Mouse (Mus musculus) embryo, embryonic 11 days (tissue): Measurements from ENCODE around the gene Uaca.
A peak's percentile ranks its signal among the peaks of the same experiment; 100 is the strongest.

Experiments used
- DNase-seq: peaks from one replicate; pipeline ENCODE4 v3.0.0-alpha.2; 2015

Uaca gene

DNA sequence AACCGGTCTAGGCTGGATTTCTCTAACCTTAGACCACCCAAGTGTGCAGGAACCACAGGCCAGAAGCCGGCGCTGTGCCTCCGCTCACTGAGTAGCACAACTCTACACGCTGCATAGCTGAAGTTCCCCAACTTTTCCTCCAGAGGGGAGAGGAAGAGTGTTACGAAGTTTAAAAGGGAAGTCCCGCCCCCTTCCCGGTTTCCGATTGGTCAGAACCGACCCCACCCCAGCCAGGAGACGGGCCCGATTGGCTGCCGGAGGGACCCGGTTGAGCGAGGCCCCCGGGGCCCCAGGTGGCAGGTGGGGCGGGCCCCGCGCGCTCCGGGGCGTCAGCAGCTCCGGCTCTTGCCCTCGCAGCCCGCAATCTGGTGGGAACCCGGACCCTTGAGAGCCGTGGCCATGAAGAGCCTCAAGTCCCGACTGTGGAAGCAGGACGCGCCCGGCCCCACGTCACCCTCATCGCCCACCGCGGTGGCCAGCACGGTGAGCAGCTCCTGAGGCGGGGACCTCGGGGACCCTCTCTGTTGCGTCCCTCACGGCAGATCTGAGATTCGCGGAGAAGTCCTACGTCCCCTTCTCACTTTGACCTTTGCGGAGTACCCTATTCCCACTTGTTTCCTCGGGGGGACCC lies at the start of gene Uaca:
Uaca (plus strand) TSS at position 333 of the 631 bp plus-strand sequence.
- DNase-seq, result peak; percentile 96

- no peak for DNase-seq
Observed at GRCm38 (mm10) chr9:60744971-60745370, 49.4 kb upstream of the Uaca start.

GRCm38 (mm10) chr9:60746561-60746960 lies 47.8 kb upstream of the Uaca start:
- no peak for DNase-seq

DNA sequence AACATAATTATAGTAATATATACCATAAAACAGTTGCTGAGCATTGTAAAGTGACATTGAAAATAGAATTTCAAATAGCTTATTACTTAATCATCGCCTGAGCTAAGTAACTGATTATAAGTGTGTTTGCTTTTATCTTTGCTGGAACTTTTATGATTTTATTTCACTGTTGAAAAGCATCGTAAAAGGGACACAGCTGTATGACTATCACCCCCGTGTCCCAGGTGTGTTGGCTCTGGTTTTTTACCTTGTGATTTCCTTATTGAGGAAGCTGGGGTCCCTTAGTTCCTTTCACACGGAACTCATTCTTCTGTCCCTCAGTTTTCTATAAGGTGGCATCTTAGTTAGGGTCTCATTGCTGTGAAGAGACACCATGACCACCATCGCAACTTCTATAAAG lies 46.7 kb upstream of the Uaca start:
- DNase-seq, result no peak

GRCm38 (mm10) chr9:60748191-60748590 lies 46.2 kb upstream of the Uaca start:
- no peak for DNase-seq

DNA sequence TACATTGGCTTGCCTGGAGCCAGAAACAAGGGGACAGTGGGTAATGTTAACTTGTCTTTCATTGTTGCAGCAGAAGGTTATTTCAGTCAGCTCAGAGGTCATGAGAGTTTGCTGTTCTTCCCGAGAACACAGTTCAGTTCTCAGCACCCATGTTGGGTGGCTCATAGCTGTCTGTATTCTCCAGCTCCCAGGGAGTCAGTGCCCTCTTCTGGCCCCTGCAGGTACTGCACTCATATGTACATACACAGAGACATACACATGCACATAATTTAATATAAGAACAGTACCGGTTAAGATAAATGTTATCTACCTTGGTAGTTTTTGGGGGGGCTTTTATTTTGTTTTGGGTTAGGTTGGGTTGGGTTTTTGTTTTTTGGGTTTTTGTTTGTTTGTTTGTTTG lies 45.2 kb upstream of the Uaca start:
- DNase-seq, result no peak

GRCm38 (mm10) chr9:60751098-60751497 lies 43.2 kb upstream of the Uaca start:
- no peak for DNase-seq

GRCm38 (mm10) chr9:60751971-60752370 lies 42.4 kb upstream of the Uaca start:
- DNase-seq, result no peak

- no peak for DNase-seq
Observed at GRCm38 (mm10) chr9:60752636-60753035, 41.7 kb upstream of the Uaca start.

DNA sequence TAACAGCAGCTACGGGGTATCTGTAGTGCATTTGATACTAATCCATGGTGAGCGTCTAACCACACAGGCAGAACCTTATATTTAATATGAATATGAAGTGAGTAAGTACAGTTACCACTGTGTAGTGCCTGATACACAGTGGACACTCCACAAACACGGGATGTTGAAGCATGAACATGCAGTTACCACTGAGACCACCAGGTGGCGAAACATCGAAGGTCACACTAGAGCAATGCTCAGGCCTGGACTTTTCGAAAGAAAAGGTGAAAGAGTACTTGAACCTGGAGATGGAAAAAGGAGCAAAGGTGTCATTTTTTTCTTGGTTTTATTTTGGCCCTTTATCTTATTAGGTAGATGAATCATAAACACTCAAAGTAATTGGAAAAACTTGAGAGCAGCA lies 38.1 kb upstream of the Uaca start:
- DNase-seq, result peak; percentile 74

GRCm38 (mm10) chr9:60756866-60757740 lies 37.2 kb upstream of the Uaca start:
- no peak for DNase-seq

DNA sequence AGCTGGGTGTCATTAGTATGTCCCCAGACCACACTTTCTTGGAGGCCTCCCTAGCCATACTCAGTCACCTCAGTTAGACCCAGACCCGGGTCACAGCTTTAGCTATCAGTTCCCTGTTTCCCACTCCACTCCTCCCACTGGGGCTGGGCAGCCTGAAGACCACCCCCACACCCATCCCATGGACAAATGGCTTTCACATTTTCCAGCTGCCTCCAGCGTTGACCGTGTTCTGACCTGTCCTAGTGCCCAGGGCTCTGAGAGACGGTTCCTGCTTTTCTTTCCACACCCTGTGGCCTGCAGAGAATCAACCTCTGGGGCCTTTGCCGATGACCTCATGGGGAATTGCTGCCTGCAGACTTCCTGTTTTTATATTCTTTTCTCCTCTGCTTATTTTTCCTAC lies 36.5 kb upstream of the Uaca start:
- peak; percentile 57 for DNase-seq

DNA sequence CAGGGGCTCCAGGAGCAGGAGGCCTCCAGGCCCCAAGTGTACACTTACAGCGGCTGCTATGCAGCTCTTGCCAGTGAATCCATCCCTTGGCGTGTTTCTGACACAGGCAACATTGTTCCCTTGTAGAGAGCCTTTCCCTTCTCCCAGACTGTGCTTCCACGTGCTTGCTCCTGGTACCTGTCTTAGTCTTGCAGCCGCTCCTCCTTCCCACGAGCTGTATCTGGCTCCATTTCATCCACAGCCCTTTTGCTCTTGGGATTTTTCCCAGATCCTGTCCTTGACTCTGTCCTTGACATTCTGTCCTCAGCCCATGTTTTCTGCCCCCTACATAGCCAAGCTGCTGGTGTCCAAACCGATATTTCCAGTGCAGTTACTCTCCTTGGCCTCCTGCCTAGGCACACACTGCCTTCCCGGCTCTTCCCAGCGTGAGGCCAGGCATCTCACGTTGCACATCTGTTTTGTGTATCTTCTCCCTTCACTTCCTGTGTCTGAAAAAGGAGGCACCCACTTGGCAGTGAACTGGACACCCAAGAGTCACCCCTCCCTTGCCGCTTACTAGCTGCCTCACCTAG lies 34.8 kb upstream of the Uaca start:
- DNase-seq, result no peak

DNA sequence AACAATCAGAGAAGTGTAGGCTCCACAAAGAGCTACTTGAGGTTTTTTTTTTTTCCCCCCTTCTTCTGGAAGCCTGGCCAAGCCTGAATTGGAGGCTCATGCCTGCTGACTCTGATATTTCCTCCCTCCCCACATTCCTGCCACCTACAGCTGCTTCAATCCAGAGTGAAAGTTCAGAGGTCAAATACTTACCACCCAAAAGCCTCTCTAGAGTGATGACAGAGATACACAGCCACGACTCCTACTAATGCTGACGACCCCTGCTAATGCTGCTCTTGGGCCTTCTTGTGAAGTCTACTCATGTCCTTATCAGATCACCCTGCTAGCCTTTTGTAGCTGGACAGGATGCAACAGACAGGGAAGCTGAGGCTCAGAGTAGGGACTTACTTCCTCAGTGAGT lies 29.2 kb upstream of the Uaca start:
- peak; percentile 35 for DNase-seq

DNA sequence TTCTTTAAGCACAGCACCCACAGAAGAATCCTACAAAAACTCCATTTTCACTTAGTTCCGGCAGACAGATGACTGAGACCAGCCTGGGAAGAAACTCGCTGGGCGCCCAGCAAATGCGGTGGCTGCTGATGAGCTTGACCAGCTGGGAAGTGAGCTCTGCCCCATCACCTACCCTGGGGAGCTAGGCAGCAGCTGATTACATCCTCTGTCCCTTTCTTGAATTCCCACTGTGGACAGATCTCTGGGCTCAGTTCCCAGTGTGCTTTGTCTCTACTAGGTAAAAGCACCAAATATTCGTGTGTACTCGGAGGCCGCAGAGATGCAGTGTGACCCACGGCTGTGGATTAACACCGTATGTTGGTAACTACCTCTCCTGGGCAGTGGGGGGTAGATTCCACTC lies 25.9 kb upstream of the Uaca start:
- no peak for DNase-seq

- DNase-seq, result no peak
Observed at GRCm38 (mm10) chr9:60769711-60770111, 24.6 kb upstream of the Uaca start.

GRCm38 (mm10) chr9:60773713-60774112 lies 20.6 kb upstream of the Uaca start:
- DNase-seq, result no peak

- no peak for DNase-seq
Observed at GRCm38 (mm10) chr9:60776899-60777298, 17.4 kb upstream of the Uaca start.

GRCm38 (mm10) chr9:60782057-60782789 lies 12.1 kb upstream of the Uaca start:
- DNase-seq, result no peak

- no peak for DNase-seq
Observed at GRCm38 (mm10) chr9:60785069-60785468, 9.3 kb upstream of the Uaca start.

- no peak for DNase-seq
Observed at GRCm38 (mm10) chr9:60787517-60788110, 6.7 kb upstream of the Uaca start.

GRCm38 (mm10) chr9:60790282-60790681 lies 4.1 kb upstream of the Uaca start:
- DNase-seq, result no peak

DNA sequence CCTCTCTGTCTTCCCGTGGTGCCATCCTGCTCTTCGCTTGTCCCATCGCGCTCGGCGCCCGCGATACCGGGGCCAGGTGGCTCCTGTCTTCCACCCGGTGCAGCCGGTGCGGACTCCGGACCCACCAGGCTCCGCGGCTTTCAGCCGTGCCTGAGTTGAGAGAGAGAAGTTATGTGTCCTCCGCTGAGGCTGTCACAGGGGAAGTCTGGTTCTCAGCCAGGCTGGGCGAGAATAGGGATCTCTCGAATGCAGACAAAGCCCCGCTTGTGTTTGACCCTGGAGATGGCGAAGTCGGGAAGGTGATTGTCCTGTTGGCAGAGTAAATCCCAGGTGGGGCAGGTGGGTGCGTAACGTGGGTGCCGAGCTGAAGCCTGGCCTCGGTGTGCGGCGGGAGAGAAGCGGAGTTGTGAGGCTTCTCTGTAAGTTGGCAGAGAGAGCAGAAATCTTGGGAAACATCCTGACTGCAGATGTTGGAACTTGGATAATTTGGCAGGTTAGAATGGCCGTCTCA lies 554 bp downstream of the Uaca start:
- peak; percentile 63 for DNase-seq
